Mouse (Mus musculus) right cerebral cortex, postnatal 25 days (tissue): Measurements from ENCODE around the gene Cdh15.

Source experiments
- DNase-seq: peaks from one replicate; pipeline ENCODE4 v3.0.0; 2022

Cdh15 gene

GRCm38 (mm10) chr8:122847829-122848561, at the start of gene Cdh15:
Cdh15 (plus strand) TSS chr8:122847966.
- DNase-seq, result no peak

GRCm38 (mm10) chr8:122803906-122804761, 43.6 kb upstream of the Cdh15 start:
- no peak for DNase-seq

GRCm38 (mm10) chr8:122805349-122805748, 42.4 kb upstream of the Cdh15 start:
- DNase-seq, result peak; percentile 34

GRCm38 (mm10) chr8:122806956-122807538, 40.7 kb upstream of the Cdh15 start:
- no peak for DNase-seq

GRCm38 (mm10) chr8:122807907-122808306, 39.9 kb upstream of the Cdh15 start:
- DNase-seq, result no peak

GRCm38 (mm10) chr8:122810376-122810775, 37.4 kb upstream of the Cdh15 start:
- DNase-seq, result no peak

- DNase-seq, result no peak
These were observed 35.8 kb upstream of the Cdh15 start for GRCm38 (mm10) chr8:122811870-122812494.

- DNase-seq, result no peak
These were observed 35.0 kb upstream of the Cdh15 start for GRCm38 (mm10) chr8:122812610-122813250.

- no peak for DNase-seq
These were observed 33.2 kb upstream of the Cdh15 start for GRCm38 (mm10) chr8:122814608-122815007.

GRCm38 (mm10) chr8:122816965-122817364, 30.8 kb upstream of the Cdh15 start:
- DNase-seq, result no peak

GRCm38 (mm10) chr8:122817724-122818496, 29.9 kb upstream of the Cdh15 start:
- no peak for DNase-seq

- no peak for DNase-seq
These were observed 28.0 kb upstream of the Cdh15 start for GRCm38 (mm10) chr8:122819776-122820175.

- no peak for DNase-seq
These were observed 23.2 kb upstream of the Cdh15 start for GRCm38 (mm10) chr8:122824571-122824970.

GRCm38 (mm10) chr8:122824986-122825385, 22.8 kb upstream of the Cdh15 start:
- DNase-seq, result no peak

- DNase-seq, result no peak
These were observed 22.4 kb upstream of the Cdh15 start for GRCm38 (mm10) chr8:122825408-122825807.

- DNase-seq, result no peak
These were observed 18.4 kb upstream of the Cdh15 start for GRCm38 (mm10) chr8:122829396-122829795.

- DNase-seq, result peak; percentile 89
These were observed 17.3 kb upstream of the Cdh15 start for GRCm38 (mm10) chr8:122830349-122831061.

GRCm38 (mm10) chr8:122834416-122834815, 13.3 kb upstream of the Cdh15 start:
- DNase-seq, result no peak

GRCm38 (mm10) chr8:122834971-122835370, 12.8 kb upstream of the Cdh15 start:
- DNase-seq, result peak; percentile 66

GRCm38 (mm10) chr8:122836199-122836598, 11.6 kb upstream of the Cdh15 start:
- no peak for DNase-seq

- no peak for DNase-seq
These were observed 11.1 kb upstream of the Cdh15 start for GRCm38 (mm10) chr8:122836696-122837095.
